Mouse (Mus musculus) bone marrow macrophage, adult 2 months (primary cell): Measurements from ENCODE around the gene Pfkp. TPM values are rescaled to one million over a fixed set of nuclear protein-coding genes. Genes with fewer than 3 reads are reported as not detected.
A peak's percentile ranks its signal among the peaks of the same experiment; 100 is the strongest.

Experiments
- H3K27ac ChIP-seq: 2 replicates; pipeline ENCODE4 v1.5.1; 2012; ENCODE audit warnings: low read depth, low read length; ENCODE audit not compliant: insufficient read depth
- H3K4me1 ChIP-seq: 2 replicates; pipeline ENCODE4 v1.6.1; 2012; ENCODE audit warnings: low read length; ENCODE audit not compliant: control insufficient read depth, insufficient read depth
- H3K4me3 ChIP-seq: 2 replicates; pipeline ENCODE4 v1.5.1; 2012; ENCODE audit warnings: mild to moderate bottlenecking, low read length, moderate library complexity; ENCODE audit not compliant: insufficient read depth
- CTCF ChIP-seq: IDR thresholded peaks from 2 replicates; pipeline ENCODE4 v1.5.1; 2012; ENCODE audit warnings: low read depth, mild to moderate bottlenecking, low read length, moderate library complexity
- POLR2A ChIP-seq: IDR thresholded peaks from 2 replicates; pipeline ENCODE4 v1.6.1; 2012; ENCODE audit warnings: mild to moderate bottlenecking, low read depth, low read length, borderline replicate concordance
- polyA plus RNA-seq: library from polyadenylated mRNA; stranded (reverse); fragments of >200 nt; gene quantifications from 2 replicates; pipeline ENCODE4 v1.2.4, GENCODE M21; 2012; ENCODE audit not compliant: missing spikeins, insufficient read depth, insufficient read length

The Pfkp gene
- polyA plus RNA-seq, 1 experiment: 49.3 TPM

DNA sequence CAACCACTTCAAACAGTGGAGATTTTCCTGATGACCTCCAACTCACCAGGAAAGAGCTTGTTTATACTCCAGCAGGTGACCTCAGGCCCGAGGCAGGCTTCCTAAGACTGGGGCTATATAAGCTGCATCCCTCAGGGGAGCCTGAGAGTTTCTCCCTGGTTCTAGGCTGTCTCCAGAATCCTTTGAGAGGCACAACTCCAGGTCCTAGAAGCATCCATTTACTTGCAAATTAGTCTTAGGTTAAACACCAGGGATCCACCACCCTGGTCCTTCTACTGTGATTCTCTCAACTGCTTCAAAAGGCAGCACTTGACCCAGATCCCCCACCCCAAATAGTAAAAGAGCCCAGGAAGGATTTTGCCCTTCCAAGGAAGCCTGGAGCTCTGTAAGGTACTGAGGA, 10.2 kb downstream of the Pfkp start:
- TF ChIP-seq CTCF (no peak), POLR2A (no peak)
- H3K27ac ChIP-seq: no peak overlapping the region
- H3K4me3 ChIP-seq: no peak overlapping the region
- H3K4me1 ChIP-seq: peaks cover 71% of the 10 kb centered on the region

DNA sequence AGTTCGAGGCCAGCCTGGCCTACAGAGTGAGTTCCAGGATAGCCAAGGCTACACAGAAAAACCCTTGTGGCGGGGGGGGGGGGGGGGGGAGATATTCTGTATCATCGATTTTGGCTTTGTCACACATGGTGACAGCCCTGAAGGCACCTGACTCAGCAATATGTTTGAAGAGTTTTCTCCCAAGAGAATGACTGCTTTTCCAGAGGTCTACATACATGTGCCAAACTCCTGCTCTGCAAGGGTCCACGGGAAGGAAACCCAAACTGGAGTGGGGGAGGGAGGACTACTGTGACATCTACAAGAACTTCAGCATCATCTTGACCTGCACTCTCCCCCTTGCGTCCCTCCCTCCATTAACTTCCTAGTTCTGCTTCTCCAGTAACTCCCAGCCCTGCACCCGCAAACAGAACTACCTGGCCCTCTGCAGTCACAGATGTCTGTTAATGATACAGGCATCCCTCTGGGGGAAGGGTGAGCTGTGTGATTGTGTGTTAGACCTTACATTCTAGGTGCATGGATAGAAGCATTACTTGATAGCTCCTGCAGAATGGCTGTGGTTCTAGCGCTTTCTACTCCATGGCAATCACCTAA, 10.9 kb downstream of the Pfkp start:
- no peak overlapping the region for H3K27ac ChIP-seq
- H3K4me3 ChIP-seq: no peak overlapping the region
- no peak for TF ChIP-seq POLR2A
- no peak for TF ChIP-seq CTCF
- H3K4me1 ChIP-seq: peaks cover 74% of the 10 kb centered on the region

DNA sequence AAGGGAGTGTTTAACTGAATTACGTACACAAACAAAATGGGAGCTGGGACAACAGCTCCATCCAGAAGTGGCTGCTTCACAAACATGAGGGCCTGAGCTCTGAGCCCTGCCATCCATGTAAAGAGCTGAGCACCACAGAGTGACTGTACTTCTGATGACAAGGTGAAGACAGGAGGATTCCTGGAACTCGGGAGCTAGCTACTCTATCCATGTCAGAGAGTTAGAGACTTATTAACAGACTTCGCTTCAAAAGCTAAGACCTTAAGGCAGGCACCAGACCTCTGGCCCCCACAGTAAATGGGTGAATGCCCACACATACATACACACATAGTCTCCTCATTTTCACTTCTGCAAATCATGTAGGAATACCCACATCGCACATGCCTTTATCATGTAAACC, 11.6 kb downstream of the Pfkp start:
- TF ChIP-seq CTCF (no peak), POLR2A (no peak)
- H3K27ac ChIP-seq: peak overlapping the region; percentile 30
- no peak overlapping the region for H3K4me3 ChIP-seq
- H3K4me1 ChIP-seq: peaks cover 77% of the 10 kb centered on the region

DNA sequence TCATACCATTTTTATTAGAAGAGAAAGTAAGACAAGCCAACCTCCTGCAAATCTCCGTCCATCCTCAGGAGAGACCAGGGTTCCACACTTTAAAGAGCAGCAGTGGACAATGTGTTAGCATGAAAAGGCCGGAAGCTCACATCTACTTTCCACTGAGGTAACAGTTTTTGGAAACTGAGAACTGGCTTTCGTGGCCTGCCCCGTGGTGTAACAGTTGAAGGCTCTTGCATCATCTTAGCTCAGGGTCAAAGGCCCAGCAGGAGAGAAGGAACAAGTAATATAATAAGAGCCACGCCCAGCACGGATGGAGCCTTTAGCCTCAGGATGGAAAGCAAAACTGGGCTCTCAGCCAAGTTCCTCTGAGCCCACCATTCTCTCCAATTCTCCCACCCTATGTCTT, 12.1 kb downstream of the Pfkp start:
- no peak for TF ChIP-seq POLR2A
- TF ChIP-seq CTCF: no peak
- peak overlapping the region; percentile 30 for H3K27ac ChIP-seq
- peaks cover 81% of the 10 kb centered on the region for H3K4me1 ChIP-seq
- H3K4me3 ChIP-seq: no peak overlapping the region

DNA sequence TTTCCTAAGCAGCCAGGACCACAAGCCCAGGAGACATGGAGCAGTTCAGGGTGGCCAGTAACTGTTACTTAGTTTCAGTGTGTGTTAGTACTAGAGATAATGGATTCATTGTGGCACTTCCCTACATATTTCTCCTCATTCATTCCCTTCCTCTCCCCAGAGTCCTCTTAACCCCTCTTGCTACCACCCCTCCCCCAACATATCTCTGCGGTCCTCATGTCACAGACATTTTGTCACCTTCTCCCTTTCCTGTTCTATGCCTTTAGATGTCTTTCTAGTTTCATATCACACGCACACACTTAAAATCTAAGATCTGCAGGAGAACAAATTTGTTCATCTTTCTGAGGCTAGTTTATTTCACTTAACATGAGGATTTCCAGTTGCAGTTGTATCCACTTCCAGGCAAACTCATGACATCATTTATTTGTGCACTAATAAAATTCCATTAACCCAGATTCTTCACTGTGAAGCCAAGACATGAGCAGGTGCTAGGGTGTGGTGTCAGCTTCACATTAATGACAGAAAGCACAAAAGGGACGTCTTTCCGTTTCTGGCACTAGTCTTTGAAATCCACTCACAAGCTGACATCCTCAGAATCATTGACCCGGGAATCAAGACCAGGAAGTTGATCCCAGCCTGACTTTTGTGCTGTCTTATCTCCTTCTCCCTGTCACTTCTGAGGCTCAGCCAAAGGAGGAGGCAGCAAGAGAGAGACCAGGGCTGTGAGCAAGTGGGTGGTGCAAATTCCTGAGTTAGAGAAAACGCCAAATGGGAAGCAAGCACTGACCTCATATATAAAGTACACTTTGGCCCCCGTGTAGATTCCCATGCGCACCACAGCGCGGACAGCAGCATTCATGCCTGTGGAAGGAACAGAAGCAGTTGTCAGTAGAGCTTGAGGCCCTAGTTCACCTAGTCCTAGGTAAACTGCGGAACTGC, 13.2 kb downstream of the Pfkp start:
- Histone ChIP-seq H3K4me1 (peaks cover 81% of the 10 kb centered on the region), H3K4me3 (no peak overlapping the region), H3K27ac (peak overlapping the region; percentile 8; the same call in 1 of the 2 replicates)
- TF ChIP-seq CTCF (no peak), POLR2A (no peak)

DNA sequence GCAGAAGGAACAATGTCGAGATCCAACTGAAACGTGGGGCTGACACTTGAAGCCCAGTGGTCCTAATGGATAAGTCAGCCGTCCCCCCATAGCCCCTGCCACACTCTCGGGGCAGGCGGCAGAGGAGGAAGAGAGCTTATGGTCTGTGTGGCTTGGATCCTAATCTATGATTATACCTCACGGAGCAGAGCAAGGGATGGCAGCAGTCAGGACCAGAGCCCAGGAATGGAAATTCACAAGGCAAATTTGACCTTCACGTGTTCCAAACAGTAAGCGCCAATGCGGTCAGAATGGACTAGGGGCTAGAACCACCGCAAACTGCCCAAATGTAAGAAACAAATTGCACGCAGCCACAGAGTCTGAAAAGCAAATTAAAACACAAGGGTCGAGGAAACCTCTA, 14.5 kb downstream of the Pfkp start:
- H3K27ac ChIP-seq: peak overlapping the region; percentile 14; the same call in 1 of the 2 replicates
- no peak for TF ChIP-seq POLR2A
- TF ChIP-seq CTCF: no peak
- H3K4me3 ChIP-seq: no peak overlapping the region
- H3K4me1 ChIP-seq: peaks cover 77% of the 10 kb centered on the region

DNA sequence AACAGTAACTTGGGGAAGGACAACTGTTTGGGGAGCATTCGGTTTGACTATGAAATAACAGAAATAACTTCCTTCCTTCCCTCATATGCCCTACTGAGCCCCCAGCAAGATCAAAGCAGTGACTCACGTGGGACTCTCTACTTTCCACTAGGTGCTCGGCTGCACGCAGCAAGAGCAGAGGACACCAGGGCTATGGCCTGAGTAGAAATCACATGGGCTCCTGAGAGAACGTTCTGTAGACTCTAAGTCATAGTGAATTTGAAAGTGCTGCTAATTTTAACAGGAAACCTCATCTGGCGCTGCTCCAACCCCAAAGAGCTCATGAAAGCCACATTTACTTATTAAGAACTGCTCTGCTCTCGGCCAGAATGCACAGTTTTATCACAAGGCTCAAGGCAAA, 15.1 kb downstream of the Pfkp start:
- no peak for TF ChIP-seq POLR2A
- TF ChIP-seq CTCF: no peak
- Histone ChIP-seq H3K4me1 (peaks cover 77% of the 10 kb centered on the region), H3K4me3 (peak overlapping the region; percentile 33), H3K27ac (peak overlapping the region; percentile 14)

DNA sequence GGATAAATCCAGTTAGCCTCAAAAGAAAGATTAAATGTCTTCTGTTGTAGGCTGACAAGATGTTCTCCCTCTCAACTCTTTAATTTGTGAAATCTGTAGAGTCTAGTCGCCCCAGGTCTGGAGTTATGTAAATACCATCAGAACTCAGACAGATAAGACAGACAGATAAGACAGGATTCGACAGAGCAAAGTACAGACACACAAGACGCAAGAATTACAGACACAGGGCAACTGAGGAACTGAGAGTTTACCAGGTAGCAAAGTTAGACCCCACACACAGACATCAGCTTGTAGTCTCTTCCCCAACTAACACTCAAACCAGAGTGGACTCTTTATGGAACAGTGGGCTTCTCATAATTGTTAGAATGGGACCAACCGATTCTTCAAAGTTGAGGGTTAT, 15.6 kb downstream of the Pfkp start:
- H3K27ac ChIP-seq: peak overlapping the region; percentile 14

DNA sequence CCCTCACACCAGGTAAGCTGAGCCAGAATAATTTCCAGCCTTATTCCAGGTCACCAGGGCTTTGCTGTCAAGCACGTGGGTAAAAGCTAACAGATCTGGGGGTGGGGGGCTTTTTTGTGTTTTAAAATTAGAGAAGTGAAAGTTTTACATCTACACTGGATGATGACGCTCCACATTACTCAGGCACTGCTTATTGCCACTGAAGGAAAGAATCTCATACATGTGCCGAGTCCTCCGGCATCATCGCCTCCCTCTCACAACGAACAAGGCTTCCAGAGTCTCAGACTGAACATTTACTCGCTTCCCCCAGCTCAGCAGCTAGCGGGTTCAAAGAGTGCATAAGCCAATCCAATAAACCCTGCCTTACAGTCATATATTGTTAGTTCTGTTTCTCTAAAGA, 16.1 kb downstream of the Pfkp start:
- Histone ChIP-seq H3K27ac (no peak overlapping the region; the same call in 1 of the 2 replicates), H3K4me3 (no peak overlapping the region), H3K4me1 (peaks cover 71% of the 10 kb centered on the region)
- TF ChIP-seq POLR2A (no peak), CTCF (no peak)

More for the DNA sequence above, 15.6 kb downstream of the Pfkp start:
- TF ChIP-seq CTCF: no peak
- TF ChIP-seq POLR2A: no peak
- H3K4me3 ChIP-seq: no peak overlapping the region
- H3K4me1 ChIP-seq: peaks cover 74% of the 10 kb centered on the region
